Mouse (Mus musculus): ENCODE measurements around the gene Rpl21. TPM values are rescaled to one million over a fixed set of nuclear protein-coding genes. Genes with fewer than 3 reads are reported as not detected.
A peak's percentile ranks its signal among the peaks of the same experiment; 100 is the strongest.

Gene Rpl21
- 1,000 to 10,000 TPM in 1 of 2 experiments, 100 to 1,000 TPM in 1; 776 to 1,168 TPM for polyA plus RNA-seq (2017; shearing (Covaris generic))

DNA sequence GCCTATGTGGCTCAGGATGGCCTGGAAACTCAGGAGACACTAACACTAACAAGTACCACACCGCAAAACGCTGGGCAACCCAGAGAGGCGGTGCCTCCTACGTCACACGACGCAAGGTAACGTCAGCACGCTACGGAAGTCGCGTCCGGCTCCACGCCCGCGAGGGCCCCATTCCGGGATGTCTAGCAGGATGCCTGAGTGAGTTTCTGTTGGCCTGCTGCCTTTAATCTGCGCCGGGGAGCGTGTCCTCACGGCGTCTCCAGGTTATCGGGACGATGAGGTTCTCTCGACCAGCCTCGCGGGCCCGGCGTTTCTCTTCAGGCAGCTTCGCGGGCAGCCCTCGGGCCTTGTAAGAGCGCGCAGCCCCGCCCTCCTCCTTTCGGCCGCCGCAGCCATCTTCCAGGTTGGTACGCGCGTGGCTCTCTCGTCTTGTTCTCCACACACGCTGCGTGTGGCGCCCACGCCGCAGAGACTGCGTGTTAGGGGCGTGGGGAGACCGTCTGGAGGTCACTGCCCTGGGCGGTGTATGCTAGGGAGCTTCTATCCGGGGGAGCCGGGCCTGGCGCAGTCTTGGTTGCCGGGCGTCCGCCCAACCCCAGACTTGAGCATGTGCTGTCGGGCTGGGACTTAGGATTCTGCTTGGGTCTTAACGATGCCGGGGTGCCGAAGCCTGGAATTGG is at the start of gene Rpl21:
Gene Rpl21, plus strand, starts transcription at position 122 of the 680 bp plus-strand sequence.
- ATAC-seq, result peak; percentile 92

- no peak for ATAC-seq
These were observed 49.4 kb upstream of the Rpl21 start for GRCm38 (mm10) chr5:146783300-146783699.

DNA sequence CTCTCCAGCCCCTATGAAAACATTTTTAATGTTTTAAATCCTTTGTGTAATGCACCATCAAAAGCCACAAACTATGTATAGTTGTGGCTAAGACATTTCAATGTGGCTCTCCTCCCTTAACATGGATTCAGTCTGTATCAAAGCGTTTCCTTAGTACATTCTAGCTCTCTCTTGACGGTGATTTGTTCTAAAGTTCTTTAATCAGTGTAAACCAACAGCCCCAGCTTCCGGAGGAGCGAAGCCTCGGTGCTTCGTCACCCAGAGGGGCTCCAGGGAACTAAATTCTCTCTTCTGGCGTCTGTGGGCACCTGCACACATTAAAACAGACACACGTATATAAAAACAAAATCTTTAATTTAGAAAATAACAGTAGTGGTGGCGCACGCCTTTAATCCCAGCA is 48.8 kb upstream of the Rpl21 start:
- no peak for ATAC-seq

DNA sequence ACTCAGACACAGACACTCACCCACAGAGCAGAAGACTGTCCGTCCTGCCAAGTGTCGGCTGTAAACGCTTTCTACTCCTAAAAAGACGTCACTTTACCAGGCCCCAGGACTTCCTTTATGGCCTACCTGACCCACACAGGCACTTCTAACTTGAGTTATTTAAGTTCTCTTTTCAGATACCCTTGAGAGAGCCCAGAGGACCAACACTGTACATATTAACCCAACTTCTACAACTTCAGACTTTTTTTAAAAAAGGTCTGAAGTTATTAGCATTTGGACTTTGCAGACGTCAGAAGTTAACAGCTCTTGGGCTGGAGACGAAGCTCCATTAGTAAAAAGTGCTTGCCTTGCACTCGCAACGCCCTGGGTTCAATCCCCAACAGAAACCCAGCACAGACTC is 46.6 kb upstream of the Rpl21 start:
- ATAC-seq, result no peak

- ATAC-seq, result no peak
These were observed 43.3 kb upstream of the Rpl21 start for GRCm38 (mm10) chr5:146789413-146789812.

- no peak for ATAC-seq
These were observed 41.7 kb upstream of the Rpl21 start for GRCm38 (mm10) chr5:146790944-146791343.

GRCm38 (mm10) chr5:146792140-146792791 is 40.4 kb upstream of the Rpl21 start:
- no peak for ATAC-seq

DNA sequence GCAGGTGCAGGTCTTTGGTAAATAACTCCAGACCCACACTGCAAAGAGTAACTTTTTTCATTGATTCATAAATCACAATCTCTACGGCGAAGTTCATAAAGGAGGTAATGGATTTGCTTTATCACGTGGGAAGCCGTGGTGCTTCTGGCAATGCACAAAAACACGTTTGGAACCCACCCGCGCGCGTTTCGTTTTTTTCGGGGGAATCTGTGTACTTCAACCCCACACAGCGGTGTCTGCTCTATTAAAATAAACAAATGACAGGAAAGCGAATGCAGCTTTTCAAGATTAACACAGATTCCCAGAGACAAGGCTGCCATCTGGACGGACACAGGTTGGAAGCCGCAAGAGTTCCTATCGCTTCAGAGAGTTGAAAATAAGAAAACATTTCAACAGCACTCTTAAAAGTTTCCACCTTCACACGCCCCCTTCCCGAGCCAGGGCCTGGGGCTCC is 39.0 kb upstream of the Rpl21 start:
- peak; percentile 4 for ATAC-seq

- peak; percentile 42 for ATAC-seq
These were observed 38.4 kb upstream of the Rpl21 start for GRCm38 (mm10) chr5:146794084-146794852.

DNA sequence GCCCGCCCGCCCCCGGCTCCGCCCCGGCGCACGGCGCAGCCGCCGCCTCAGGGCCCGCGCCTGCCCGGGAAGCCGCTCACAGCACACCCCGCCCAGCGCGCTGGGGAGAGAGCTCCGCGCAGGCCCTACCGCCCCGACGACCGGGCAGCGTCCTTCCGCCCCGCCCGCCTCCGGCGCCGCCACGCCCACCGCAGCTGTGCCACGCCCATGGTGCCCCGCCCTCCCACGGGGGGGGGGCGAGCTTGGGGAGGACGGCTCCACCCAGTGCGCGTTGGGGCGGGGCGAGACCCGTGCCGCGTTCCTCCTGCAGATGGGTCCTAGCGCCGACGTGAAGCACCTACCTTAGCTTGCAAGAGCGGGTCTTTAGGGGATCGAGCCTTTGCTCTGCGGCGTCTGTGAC is 37.8 kb upstream of the Rpl21 start, which contains the start of gene Usp12:
Gene Usp12, minus strand, starts transcription at position 154 of the 400 bp plus-strand sequence.
- ATAC-seq, result peak; percentile 87

- no peak for ATAC-seq
These were observed 37.0 kb upstream of the Rpl21 start for GRCm38 (mm10) chr5:146795728-146796127.

GRCm38 (mm10) chr5:146798031-146798430 is 34.7 kb upstream of the Rpl21 start:
- no peak for ATAC-seq

- ATAC-seq, result no peak
These were observed 26.7 kb upstream of the Rpl21 start for GRCm38 (mm10) chr5:146806004-146806430.

DNA sequence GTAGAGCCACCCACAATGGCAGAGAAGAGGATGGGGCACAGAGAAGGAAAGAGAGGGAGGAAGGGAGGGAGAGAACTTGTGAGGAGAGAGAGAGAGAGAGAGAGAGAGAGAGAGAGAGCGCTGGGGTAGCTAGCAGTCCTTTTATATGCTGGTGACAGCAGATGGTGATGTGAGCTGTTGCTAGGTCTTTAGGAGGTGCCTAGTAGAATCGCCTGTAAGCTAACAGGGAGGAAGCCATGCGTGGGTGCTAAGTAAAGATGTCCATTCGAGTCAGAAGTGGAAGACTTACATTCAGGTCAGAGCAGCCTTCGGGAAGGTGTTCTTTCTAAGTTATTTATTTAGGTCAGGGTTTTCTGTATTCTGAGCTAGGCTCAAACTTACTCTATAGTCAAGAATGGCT is 22.7 kb upstream of the Rpl21 start:
- ATAC-seq, result no peak

DNA sequence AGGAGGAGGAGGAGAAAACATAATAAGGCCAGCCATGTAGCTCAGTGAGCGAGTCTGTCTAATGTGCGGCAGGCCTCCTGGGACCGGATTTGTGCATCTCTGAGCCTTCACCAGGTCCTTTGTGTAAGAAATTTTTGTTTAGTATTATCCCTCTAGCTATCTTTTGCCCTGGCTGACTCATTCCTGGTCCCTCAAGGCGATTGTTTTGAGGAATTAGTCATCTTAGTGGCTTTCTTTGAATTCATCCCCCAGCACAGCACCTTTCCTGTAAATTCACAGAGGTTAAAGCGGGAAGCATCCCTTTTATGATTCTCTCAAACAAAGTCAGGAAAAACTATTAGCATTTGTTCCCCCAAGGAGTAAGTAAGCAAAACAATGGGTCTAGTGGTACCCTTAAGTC is 19.8 kb upstream of the Rpl21 start:
- ATAC-seq, result no peak

GRCm38 (mm10) chr5:146813421-146813820 is 19.3 kb upstream of the Rpl21 start:
- ATAC-seq, result no peak

- no peak for ATAC-seq
These were observed 17.3 kb upstream of the Rpl21 start for GRCm38 (mm10) chr5:146815394-146815793.

DNA sequence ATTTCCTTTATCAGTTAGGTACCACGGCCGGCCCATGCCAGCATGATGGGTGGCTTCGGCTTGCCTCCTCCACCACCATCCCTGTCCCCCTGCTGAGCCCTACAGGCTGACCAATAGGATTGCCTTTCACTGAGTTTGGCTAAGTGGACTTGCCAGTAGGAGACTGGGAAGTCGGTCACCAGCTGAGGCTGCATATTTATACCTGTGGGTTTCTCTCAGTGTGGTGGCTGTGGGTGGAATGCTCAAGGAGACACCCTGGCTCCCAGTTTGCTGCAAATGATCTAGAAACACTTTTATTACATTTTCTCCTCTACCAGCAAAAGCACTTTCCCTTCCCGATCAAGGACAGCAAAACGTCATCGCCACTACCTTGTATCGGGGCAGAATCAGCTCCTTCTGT is 15.1 kb upstream of the Rpl21 start:
- ATAC-seq, result no peak

DNA sequence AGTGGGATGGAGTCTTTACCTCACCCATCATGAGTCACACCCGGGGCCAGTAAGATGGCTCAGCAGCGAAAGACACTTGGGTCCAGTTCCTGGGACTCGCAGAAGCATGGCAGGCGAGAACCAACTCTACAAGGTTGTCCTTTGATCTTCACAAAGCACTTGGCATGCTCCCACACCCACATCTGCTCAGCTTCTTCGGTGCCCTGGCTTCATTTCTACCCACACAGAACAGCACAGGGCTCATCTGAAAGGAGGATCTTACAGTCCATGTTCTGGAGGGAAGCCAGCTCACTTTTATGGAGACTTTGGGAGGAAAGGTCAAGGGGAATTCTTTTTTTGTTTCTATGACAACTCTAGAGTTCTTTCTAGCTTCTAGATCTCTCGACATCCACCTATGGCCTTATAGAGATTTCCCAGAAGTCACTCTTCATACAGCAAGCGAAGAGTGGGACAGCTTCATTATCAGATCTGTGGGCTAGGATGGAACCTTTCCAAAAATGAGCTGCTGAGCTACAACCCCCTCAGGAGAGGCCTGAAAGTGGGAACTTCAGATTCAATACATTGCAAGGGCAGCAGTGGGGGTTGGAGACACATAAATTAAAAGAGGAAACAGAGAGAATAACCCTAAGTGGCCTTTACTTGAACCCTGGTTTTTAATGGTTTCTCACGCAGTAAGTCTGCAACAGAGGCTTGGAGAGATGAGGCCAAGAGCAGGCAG is 13.6 kb upstream of the Rpl21 start:
- no peak for ATAC-seq

DNA sequence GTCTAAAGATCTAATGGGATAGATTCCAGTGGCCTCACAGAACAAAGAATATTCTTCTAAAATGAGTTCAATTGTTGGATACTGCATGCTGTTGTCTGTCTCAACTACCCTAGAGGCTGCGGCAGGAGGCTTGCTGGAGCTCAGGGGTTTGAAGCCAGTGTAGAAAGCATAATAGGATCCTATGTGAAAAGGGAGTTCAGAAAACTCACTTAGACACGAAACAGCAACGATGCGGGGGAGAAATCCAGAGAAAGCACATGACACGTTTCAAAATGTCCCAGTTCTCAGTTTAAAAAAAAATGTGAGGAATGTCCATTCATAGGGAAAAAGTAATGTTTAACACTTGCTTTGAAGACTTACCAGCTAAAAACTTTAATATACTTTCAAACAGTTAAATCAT is 9.7 kb upstream of the Rpl21 start:
- no peak for ATAC-seq

DNA sequence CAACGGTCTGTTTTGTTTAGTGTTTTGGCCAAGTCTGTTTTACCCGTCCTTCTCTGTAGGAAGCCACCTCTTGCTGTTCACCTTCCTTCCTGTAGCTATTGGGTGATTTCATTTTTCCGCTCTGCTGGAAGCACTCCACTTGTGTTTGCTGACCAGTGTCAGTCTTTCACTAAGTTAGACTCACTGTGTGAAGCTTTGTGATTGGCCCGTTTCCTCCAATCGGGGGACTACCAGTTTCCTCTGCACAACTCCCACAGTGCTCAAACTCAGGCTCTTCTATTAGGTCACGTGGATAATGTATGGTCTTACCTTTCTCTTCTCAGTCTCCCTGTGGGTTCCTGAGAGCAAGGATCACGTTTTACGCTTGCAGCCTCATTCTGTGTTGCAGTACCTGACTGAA is 3.2 kb upstream of the Rpl21 start:
- peak; percentile 48 for ATAC-seq

DNA sequence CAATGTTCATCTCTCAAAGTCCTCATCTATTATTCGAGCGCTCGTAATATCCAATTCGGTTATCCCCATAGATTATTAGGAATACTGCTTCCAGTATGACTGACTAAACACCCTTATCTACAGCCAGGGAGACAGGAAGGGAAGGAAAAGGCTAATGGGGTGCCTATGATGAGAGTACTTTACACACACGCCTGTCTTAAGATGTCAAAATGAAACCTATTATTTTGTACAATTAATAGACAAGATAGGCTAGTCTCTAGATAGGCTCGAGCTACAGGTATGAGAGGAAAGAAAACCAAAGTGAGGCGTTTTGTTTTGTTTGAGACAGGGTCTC is 288 bp upstream of the Rpl21 start:
- no peak for ATAC-seq

GRCm38 (mm10) chr5:146833673-146834201 is 1.0 kb downstream of the Rpl21 start:
- ATAC-seq, result no peak
